Mouse (Mus musculus) intestine, embryonic 16.5 days (tissue): Measurements from ENCODE around the gene Tectb. TPM values are rescaled to one million over a fixed set of nuclear protein-coding genes. Genes with fewer than 3 reads are reported as not detected.

ENCODE experiments used
- ATAC-seq: fragments of 200-750 bp; cut with Nextera tagmentation; 2 replicates; pipeline ENCODE4 v1.8.0; 2017; ENCODE audit warnings: moderate TSS enrichment, moderate library complexity
- H3K27ac ChIP-seq: fragments of 300-500 bp; sonication (generic); 2 replicates; pipeline ENCODE4 v1.5.1; 2014; ENCODE audit warnings: mild to moderate bottlenecking, low read length
- H3K27me3 ChIP-seq: fragments of 300-500 bp; sonication (generic); replicated peaks from 2 replicates; pipeline ENCODE4 v1.6.1; 2014; ENCODE audit warnings: low read length, control low read depth, mixed read lengths; ENCODE audit not compliant: control insufficient read depth, insufficient read depth
- H3K36me3 ChIP-seq: fragments of 300-500 bp; sonication (generic); 2 replicates; pipeline ENCODE4 v1.6.1; 2014; ENCODE audit warnings: low read length, control low read depth; ENCODE audit not compliant: control insufficient read depth, insufficient read depth
- H3K4me1 ChIP-seq: fragments of 300-500 bp; sonication (generic); 2 replicates; pipeline ENCODE4 v1.6.1; 2014; ENCODE audit warnings: low read length, control low read depth, mixed read lengths; ENCODE audit not compliant: control insufficient read depth, insufficient read depth
- H3K4me2 ChIP-seq: fragments of 300-500 bp; sonication (generic); 2 replicates; pipeline ENCODE4 v1.6.1; 2014; ENCODE audit warnings: low read depth, low read length, control low read depth
- H3K4me3 ChIP-seq: fragments of 300-500 bp; sonication (generic); 2 replicates; pipeline ENCODE4 v1.5.1; 2014; ENCODE audit warnings: mild to moderate bottlenecking, low read length
- H3K9ac ChIP-seq: fragments of 300-500 bp; sonication (generic); 2 replicates; pipeline ENCODE4 v1.6.1; 2014; ENCODE audit warnings: low read depth, low read length
- H3K9me3 ChIP-seq: fragments of 300-500 bp; sonication (generic); 2 replicates; pipeline ENCODE4 v1.6.1; 2016; ENCODE audit warnings: low read length, control low read depth; ENCODE audit not compliant: control insufficient read depth
- WGBS: fragments of 180-500 bp; shearing (Covaris S2); extraction: QIAGEN DNeasy Blood & Tissue Kit; methylation state at CpG from one replicate; pipeline ENCODE4 v1.1.7; 2014; 5-methylcytosine and 5-hydroxymethylcytosine counted together
- polyA plus RNA-seq: library from polyadenylated mRNA; unstranded; fragments of >200 nt; fragmentation: Nextera tagmentation; extraction: Ambion mirVana; gene quantifications from 2 replicates; pipeline ENCODE4 v1.2.1, GENCODE M21; 2015

Tectb gene
- polyA plus RNA-seq, 1 experiment from 2014 or later, result 0.18 TPM

DNA sequence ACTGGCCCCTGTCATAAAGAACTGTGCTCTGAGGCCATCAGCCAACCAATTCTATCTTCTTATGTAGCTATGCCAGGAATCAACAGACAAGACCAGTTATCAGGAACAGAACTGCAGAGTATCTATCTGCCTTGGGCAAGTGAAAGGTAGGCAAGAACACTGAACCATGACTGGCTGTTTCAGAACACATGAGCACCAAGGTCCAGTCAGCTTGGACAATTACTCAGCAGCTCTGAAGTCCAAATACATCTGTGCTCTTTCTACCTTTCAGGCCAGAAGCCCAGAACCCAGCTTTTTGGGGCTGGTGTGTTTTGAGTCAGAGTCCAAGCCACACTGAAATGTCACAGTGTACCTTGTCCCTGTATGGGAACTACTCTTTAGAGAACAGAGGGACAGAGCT is 10.1 kb upstream of the Tectb start:
- no peak for ATAC-seq
- no peaks in the 10 kb centered on the region for H3K4me1 ChIP-seq
- H3K27me3 ChIP-seq, result no peaks in the 10 kb centered on the region
- no peaks in the 10 kb centered on the region for H3K9me3 ChIP-seq
- no peak overlapping the region for H3K9ac ChIP-seq
- H3K4me3 ChIP-seq, result no peak overlapping the region
- H3K36me3 ChIP-seq, result no peaks in the 10 kb centered on the region
- no peak overlapping the region for H3K27ac ChIP-seq
- H3K4me2 ChIP-seq, result no peak overlapping the region

DNA sequence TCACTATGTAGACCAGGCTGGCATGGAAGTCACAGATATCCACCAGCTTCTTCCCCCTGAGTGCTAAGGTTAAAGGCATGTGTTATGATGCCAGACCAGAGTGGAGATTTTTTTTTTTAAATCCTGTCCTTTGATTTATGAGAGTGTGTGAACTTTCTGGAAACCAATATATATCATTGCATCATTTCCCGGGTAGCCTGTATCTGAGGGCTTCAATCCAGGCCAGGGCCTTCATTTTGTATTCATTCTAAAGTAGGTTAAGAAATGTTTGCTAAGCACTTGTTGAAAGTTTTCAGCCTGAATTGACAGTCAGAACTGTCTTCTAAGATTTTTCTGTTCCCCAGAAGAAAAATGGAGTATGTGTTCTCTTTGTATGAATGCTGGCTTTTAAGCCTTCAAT is 8.9 kb upstream of the Tectb start:
- 69% methylated on average over 1 of the region's 1 CpGs for WGBS
- no peak overlapping the region for H3K4me2 ChIP-seq

DNA sequence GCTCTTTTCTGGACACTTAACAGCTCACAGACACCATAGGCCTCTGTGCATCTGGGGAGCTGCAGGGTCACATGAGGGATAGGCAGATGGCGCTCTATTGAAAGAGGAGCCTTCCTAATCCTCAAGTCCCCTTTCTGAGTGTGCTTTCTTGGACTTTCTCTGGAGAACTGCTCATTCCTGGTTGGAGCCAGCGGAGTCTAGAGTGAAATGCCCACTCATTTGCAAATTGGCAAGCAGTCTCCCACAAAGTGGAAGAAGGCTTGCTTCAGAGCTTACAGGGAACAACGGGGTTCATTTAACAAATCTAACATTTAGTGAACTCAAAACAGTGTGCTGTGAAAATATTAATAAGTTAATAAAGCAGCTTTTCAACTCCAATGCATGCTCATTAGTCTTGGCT is 3.4 kb upstream of the Tectb start:
- Histone ChIP-seq H3K36me3 (no peaks in the 10 kb centered on the region), H3K4me1 (no peaks in the 10 kb centered on the region), H3K4me3 (no peak overlapping the region), H3K9ac (no peak overlapping the region), H3K4me2 (no peak overlapping the region), H3K9me3 (no peaks in the 10 kb centered on the region), H3K27me3 (no peaks in the 10 kb centered on the region), H3K27ac (no peak overlapping the region)
- 87% methylated on average over 3 of the region's 3 CpGs for WGBS
- ATAC-seq, result no peak

More for the DNA sequence above, 8.9 kb upstream of the Tectb start:
- ATAC-seq, result no peak
- Histone ChIP-seq H3K4me1 (no peaks in the 10 kb centered on the region), H3K9me3 (no peaks in the 10 kb centered on the region), H3K4me3 (no peak overlapping the region), H3K27ac (no peak overlapping the region), H3K36me3 (no peaks in the 10 kb centered on the region), H3K9ac (no peak overlapping the region), H3K27me3 (no peaks in the 10 kb centered on the region)

DNA sequence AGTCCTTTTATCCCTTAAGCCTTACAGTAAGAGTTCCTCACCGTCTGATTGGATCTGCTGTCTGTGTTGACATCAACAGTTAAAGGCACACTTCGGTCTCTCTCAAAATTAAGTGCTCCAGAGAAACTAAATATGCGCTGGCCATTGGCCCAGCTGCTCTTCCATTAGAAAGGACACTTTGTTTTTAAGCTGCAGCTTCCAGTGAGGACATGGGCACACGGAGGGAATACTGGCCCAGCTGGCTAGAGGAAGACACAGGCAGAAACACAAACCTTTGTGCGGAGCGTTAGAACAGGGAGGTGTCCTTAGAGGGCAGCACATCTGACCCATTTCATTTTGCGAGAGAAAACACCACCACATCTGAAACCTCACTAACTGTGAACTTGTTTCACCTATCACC is 3.9 kb downstream of the Tectb start:
- 65% methylated on average over 7 of the region's 7 CpGs for WGBS
- H3K4me2 ChIP-seq, result no peak overlapping the region
- H3K4me1 ChIP-seq, result 0 out of 2 replicates have a peak, but pooled peaks cover 2% of the 10 kb centered on the region
- no peak overlapping the region for H3K27ac ChIP-seq
- H3K9ac ChIP-seq, result no peak overlapping the region
- H3K36me3 ChIP-seq, result no peaks in the 10 kb centered on the region
- no peak overlapping the region for H3K4me3 ChIP-seq
- ATAC-seq, result no peak
- no peaks in the 10 kb centered on the region for H3K27me3 ChIP-seq
- no peaks in the 10 kb centered on the region for H3K9me3 ChIP-seq

DNA sequence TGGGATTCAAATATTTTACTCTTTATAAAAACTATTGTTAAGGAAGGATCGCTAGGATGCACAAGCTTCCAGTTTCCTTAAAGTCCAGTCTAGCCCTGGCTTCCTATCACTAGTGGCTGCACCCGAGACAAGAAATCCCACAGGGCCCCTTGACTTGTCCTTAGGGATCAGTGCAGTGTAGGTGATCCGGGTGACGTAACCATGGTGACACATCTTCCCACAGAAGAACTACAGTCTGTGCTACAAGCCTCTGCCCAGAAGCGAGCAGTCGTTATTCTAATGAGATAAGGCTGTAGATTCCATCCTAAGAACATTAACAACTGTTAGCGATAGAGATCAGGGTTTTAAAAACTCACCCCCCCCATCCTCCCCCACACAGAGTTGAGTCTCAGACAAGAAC is 4.5 kb downstream of the Tectb start:
- Histone ChIP-seq H3K4me1 (0 out of 2 replicates have a peak, but pooled peaks cover 2% of the 10 kb centered on the region), H3K4me2 (no peak overlapping the region), H3K27ac (no peak overlapping the region), H3K27me3 (no peaks in the 10 kb centered on the region), H3K4me3 (no peak overlapping the region), H3K9ac (no peak overlapping the region), H3K36me3 (no peaks in the 10 kb centered on the region), H3K9me3 (no peaks in the 10 kb centered on the region)
- WGBS, result 70% methylated on average over 7 of the region's 7 CpGs
- no peak for ATAC-seq

DNA sequence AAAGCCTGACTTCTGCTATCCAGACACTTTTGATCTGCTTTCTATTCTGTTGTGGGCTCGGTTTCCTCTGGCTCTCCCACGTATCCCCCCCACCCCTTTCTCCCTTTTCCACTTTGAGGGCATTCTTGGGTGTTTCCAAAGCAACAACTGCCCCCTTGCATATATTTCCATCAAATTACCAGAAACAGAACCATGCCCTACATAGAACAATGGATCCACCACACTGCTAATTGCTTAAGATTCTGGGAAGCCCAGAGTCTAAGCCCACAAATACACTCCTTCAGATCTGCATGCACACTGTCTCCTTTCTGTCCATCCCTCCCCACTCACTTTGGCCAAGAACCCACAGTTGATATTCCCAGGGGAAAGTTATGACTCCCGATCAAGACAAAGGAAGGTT is 5.1 kb downstream of the Tectb start:
- Histone ChIP-seq H3K27me3 (no peaks in the 10 kb centered on the region), H3K9ac (no peak overlapping the region)
- 51% methylated on average over 3 of the region's 3 CpGs for WGBS

DNA sequence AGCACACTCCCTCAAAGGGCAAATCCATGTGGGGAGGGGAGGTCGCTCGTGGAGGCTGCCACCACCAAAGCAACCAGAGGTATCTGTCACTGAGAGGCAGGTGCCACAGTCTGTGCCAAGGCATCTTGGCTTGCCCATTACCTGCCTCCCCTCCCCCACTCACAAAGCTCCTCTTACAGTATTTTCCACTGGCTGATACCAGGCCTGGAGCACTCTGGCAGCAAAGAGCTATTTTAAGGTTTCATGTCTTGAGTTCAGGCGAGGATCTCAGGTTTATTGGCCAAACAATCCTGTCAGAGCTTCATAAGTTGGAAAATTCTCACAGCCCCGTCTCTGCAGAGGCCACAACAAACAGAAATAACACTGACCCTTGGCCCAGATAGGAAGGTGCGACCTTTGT is 9.5 kb downstream of the Tectb start:
- peaks cover 11% of the 10 kb centered on the region; the same call in 1 of the 2 replicates for H3K4me1 ChIP-seq
- no peak; the same call in 1 of the 2 replicates for ATAC-seq
- WGBS, result 79% methylated on average over 5 of the region's 5 CpGs

More for the DNA sequence above, 5.1 kb downstream of the Tectb start:
- no peak for ATAC-seq
- H3K27ac ChIP-seq, result no peak overlapping the region
- no peaks in the 10 kb centered on the region for H3K9me3 ChIP-seq
- H3K4me3 ChIP-seq, result no peak overlapping the region
- no peak overlapping the region for H3K4me2 ChIP-seq
- 0 out of 2 replicates have a peak, but pooled peaks cover 2% of the 10 kb centered on the region for H3K4me1 ChIP-seq
- no peaks in the 10 kb centered on the region for H3K36me3 ChIP-seq

DNA sequence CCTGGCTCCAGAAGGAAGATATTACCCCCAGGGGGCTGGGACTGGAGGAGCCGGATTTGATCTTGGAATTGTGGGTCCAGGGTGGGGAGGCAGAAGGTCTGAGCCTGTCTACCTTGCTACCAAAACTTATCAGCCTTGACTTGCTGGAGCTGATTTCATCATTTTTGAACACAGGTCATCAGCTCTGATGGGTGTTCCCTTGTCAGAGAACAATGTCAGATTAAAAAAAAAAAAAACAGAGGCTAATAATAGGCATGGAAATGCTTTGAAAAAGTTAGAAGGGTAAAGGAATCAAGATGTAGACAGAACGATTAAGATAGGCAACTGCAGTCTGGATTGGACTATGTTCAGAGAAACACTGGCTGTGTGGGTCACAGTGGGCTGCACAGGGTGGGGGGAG is 11.1 kb downstream of the Tectb start:
- ATAC-seq, result no peak
- Histone ChIP-seq H3K9me3 (no peaks in the 10 kb centered on the region), H3K4me3 (no peak overlapping the region), H3K9ac (no peak overlapping the region), H3K36me3 (no peaks in the 10 kb centered on the region), H3K27ac (no peak overlapping the region; the same call in 1 of the 2 replicates), H3K4me2 (no peak overlapping the region), H3K4me1 (peaks cover 13% of the 10 kb centered on the region; the same call in 1 of the 2 replicates), H3K27me3 (no peaks in the 10 kb centered on the region)
- WGBS, result 75% methylated on average over 2 of the region's 2 CpGs

More for the DNA sequence above, 9.5 kb downstream of the Tectb start:
- Histone ChIP-seq H3K27ac (no peak overlapping the region), H3K4me3 (no peak overlapping the region), H3K4me2 (no peak overlapping the region), H3K27me3 (no peaks in the 10 kb centered on the region), H3K9me3 (no peaks in the 10 kb centered on the region), H3K9ac (no peak overlapping the region), H3K36me3 (no peaks in the 10 kb centered on the region)

DNA sequence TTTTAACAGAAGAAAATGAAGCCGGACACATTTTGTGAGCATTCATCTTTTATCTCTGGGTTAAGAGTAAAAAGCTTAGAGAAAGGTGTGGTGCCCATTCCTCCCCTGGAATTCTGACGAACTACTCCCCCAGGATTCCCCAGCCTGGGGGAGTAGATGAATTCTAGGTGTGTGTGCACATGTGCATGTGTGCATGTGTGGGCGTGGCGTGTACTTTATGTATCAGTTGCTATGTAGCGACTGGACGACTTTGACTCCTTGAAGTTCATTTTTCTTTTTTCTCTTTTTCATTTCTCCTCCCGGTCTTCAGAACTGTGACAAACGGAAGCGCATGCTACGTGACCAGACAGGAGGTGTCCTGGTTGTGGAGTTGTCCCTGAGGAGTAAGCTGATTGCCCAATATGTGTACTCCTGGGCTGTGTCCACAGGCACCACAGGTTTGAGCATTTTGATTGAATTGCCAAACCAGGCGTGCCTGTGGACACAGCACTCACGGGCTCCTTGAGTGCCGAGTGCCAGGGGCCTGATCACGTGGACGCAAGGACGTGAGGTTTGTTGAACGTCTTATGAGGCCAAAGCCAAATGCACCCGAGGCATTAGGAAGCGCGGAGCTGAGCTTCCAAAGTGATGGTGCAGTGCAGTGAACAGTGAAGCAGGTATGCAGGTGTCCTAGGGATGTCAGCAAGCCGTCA is 11.9 kb downstream of the Tectb start:
- no peak overlapping the region for H3K4me2 ChIP-seq
- no peaks in the 10 kb centered on the region for H3K27me3 ChIP-seq
- no peak overlapping the region for H3K9ac ChIP-seq
- no peaks in the 10 kb centered on the region for H3K36me3 ChIP-seq
- WGBS, result 70% methylated on average over 21 of the region's 21 CpGs
- peaks cover 13% of the 10 kb centered on the region; the same call in 1 of the 2 replicates for H3K4me1 ChIP-seq
- no peak overlapping the region for H3K4me3 ChIP-seq
- H3K27ac ChIP-seq, result no peak overlapping the region; the same call in 1 of the 2 replicates
- ATAC-seq, result peak; percentile 63
- H3K9me3 ChIP-seq, result no peaks in the 10 kb centered on the region
